Mouse (Mus musculus) spleen, adult 2 months (tissue): ENCODE measurements around the gene Gng8.

Source experiments
- CTCF ChIP-seq: fragments of 200-500 bp; IDR thresholded peaks from 2 replicates; pipeline ENCODE4 v1.5.1; 2011; ENCODE audit warnings: mild to moderate bottlenecking, inconsistent platforms; ENCODE audit not compliant: insufficient read depth, insufficient read length, insufficient replicate concordance; ENCODE audit errors: extremely low read depth
- POLR2A ChIP-seq: fragments of 200-500 bp; IDR thresholded peaks from 2 replicates; pipeline ENCODE4 v1.6.1; 2011; ENCODE audit warnings: low read depth, low read length, inconsistent platforms

DNA sequence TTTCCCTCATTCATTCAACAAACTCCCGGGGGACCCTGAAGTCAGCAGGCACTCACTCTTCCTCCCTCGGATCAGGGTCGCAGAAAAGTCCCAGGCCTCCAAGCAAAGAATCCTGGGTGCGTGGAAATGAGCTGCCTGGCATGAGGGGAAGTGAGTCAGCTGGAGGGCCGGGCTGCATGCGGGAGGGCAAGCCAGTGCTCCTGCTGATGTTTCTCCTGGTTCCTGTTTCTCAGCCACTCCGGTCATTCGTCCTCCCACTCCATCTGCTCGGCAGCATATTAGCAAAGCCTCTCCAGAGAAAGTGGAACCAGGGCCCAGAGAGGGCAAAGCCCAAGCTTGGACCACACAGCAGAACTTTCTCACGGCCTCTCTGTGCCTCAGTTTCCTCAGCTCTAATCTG is 18.3 kb downstream of the Gng8 start:
- TF ChIP-seq POLR2A, result no peak
- no peak for TF ChIP-seq CTCF
